Mouse (Mus musculus): ENCODE results near the gene Fasl. TPM values are rescaled to one million over a fixed set of nuclear protein-coding genes. Genes with fewer than 3 reads are reported as not detected.

Gene Fasl
- polyA plus RNA-seq, 1 experiment from 2014 or later = 0.30 TPM

DNA sequence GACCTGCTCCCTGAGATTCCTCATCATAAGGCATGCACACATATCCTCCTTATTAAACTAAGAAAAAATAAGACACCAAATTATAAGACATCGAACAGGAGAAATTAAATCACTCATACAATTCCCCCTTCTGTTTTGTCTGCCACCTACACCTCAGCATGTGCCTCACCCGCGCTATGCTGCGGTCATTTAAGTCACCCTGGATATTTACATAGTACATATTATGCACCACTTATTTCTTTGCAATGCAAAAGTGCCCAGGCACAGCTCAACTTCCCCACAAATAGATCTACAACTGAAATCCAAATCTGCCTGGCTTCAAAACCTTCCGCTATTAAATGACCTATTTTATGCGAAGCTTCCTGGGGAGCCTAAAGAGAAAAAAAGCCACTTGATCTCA lies 39.6 kb downstream of the Fasl start:
- 82% methylated on average over 6 of the region's 6 CpGs for WGBS
- no peak overlapping the region for H3K4me3 ChIP-seq (ENCODE audit: low read depth, low read length)
- H3K9ac ChIP-seq (ENCODE audit: low read depth, low read length) = no peak overlapping the region
- H3K4me2 ChIP-seq (ENCODE audit: low read length) = no peak overlapping the region
- H3K27ac ChIP-seq (ENCODE audit: low read length) = no peak overlapping the region
- no peaks in the 10 kb centered on the region for H3K9me3 ChIP-seq (replicated peaks; ENCODE audit: control insufficient read depth, low read length, poor library complexity, severe bottlenecking)
- H3K27me3 ChIP-seq (ENCODE audit: control insufficient read depth, insufficient read depth, low read depth, low read length) = no peaks in the 10 kb centered on the region
- ATAC-seq = no peak
- H3K36me3 ChIP-seq (ENCODE audit: control insufficient read depth, insufficient read depth, low read length) = no peaks in the 10 kb centered on the region
- H3K4me1 ChIP-seq (ENCODE audit: control insufficient read depth, insufficient read depth, low read length) = no peaks in the 10 kb centered on the region

DNA sequence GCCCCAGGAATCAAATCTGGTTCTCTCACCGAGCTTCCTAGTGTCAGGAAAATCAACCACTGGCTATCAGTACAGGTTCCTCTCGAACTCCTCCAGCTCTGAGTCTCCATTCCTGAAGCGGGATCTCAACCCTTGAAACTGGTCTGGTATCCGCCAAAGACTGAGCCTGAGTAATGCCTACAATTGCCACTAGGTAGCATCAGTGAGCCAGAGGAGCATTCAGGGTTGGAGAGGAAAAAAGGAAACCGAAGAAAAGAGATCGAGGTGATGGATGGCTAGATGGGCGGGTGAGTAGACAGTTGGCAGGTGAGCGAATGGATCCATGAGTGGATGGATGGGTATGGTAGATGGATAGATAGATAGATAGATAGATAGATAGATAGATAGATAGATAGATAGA lies 40.2 kb downstream of the Fasl start:
- WGBS = 56% methylated on average over 8 of the region's 8 CpGs
- H3K27me3 ChIP-seq (ENCODE audit: control insufficient read depth, insufficient read depth, low read depth, low read length) = no peaks in the 10 kb centered on the region
- H3K4me3 ChIP-seq (ENCODE audit: low read depth, low read length) = no peak overlapping the region
- no peaks in the 10 kb centered on the region for H3K36me3 ChIP-seq (ENCODE audit: control insufficient read depth, insufficient read depth, low read length)
- no peak overlapping the region for H3K27ac ChIP-seq (ENCODE audit: low read length)
- H3K4me1 ChIP-seq (ENCODE audit: control insufficient read depth, insufficient read depth, low read length) = no peaks in the 10 kb centered on the region
- ATAC-seq = no peak
- no peak overlapping the region for H3K4me2 ChIP-seq (ENCODE audit: low read length)
- H3K9ac ChIP-seq (ENCODE audit: low read depth, low read length) = no peak overlapping the region
- no peaks in the 10 kb centered on the region for H3K9me3 ChIP-seq (replicated peaks; ENCODE audit: control insufficient read depth, low read length, poor library complexity, severe bottlenecking)

DNA sequence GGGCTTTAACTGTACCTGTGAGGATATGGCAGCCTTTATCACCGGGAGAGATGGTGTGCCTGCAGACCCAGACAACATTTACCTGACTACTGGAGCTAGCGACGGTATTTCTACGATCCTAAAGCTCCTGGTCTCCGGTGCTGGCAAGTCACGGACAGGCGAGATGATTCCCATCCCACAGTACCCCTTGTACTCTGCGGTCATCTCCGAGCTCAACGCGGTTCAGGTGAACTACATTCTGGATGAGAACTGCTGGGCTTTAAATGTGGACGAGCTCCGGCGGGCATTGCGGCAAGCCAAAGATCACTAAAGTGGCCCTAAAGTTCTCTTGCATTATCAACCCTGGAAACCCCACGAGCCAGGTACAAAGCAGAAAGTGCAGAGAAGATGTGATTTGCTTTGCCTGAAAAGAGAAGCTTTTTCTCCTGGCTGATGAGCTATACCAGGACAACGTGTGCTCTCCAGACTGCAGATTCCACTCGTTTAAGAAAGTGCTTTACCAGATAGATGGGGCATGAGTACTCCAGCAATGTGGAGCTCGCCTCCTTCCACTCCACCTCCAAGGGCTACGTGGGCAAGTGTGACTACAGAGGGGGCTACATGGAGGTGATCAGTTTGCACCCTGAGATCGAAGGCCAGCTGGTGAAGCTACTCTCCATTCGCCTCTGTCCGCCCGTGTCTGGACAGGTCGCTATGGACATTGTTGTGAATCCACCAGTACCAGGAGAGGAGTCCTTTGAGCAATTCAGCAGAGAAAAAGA lies 41.6 kb downstream of the Fasl start:
- Histone ChIP-seq H3K4me3 (ENCODE audit: low read depth, low read length) (no peak overlapping the region), H3K27me3 (ENCODE audit: control insufficient read depth, insufficient read depth, low read depth, low read length) (no peaks in the 10 kb centered on the region), H3K27ac (ENCODE audit: low read length) (no peak overlapping the region), H3K4me1 (ENCODE audit: control insufficient read depth, insufficient read depth, low read length) (no peaks in the 10 kb centered on the region), H3K4me2 (ENCODE audit: low read length) (no peak overlapping the region), H3K9ac (ENCODE audit: low read depth, low read length) (no peak overlapping the region), H3K36me3 (ENCODE audit: control insufficient read depth, insufficient read depth, low read length) (no peaks in the 10 kb centered on the region), H3K9me3 (replicated peaks; ENCODE audit: control insufficient read depth, low read length, poor library complexity, severe bottlenecking) (no peaks in the 10 kb centered on the region)
- WGBS = 87% methylated on average over 25 of the region's 25 CpGs
- ATAC-seq = no peak

DNA sequence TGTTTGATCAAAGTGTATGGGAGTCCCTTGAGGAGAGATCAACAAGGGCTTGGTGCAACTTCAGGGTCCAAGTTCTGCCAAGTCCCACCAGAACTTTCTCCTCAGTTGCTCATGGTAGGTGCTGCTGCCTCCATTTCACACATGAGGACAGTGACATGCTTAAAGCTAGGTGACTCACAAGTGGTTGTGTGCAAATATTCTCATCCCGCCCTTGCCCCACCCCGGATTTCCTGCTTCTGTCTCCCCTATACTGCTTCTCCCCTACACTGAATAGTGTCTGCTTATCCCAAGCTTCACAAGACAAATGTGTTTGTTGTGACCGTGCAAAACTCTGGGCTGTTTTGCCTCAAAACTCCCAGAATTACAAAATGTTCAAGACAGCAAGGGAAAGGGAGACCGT lies 43.4 kb downstream of the Fasl start:
- H3K4me1 ChIP-seq (ENCODE audit: control insufficient read depth, insufficient read depth, low read length) = no peaks in the 10 kb centered on the region
- no peak overlapping the region for H3K27ac ChIP-seq (ENCODE audit: low read length)
- no peaks in the 10 kb centered on the region for H3K36me3 ChIP-seq (ENCODE audit: control insufficient read depth, insufficient read depth, low read length)
- H3K9me3 ChIP-seq (replicated peaks; ENCODE audit: control insufficient read depth, low read length, poor library complexity, severe bottlenecking) = no peaks in the 10 kb centered on the region
- no peak overlapping the region for H3K4me2 ChIP-seq (ENCODE audit: low read length)
- no peaks in the 10 kb centered on the region for H3K27me3 ChIP-seq (ENCODE audit: control insufficient read depth, insufficient read depth, low read depth, low read length)
- no peak for ATAC-seq
- H3K9ac ChIP-seq (ENCODE audit: low read depth, low read length) = no peak overlapping the region
- H3K4me3 ChIP-seq (ENCODE audit: low read depth, low read length) = no peak overlapping the region
- WGBS = 90% methylated on average over 4 of the region's 4 CpGs

DNA sequence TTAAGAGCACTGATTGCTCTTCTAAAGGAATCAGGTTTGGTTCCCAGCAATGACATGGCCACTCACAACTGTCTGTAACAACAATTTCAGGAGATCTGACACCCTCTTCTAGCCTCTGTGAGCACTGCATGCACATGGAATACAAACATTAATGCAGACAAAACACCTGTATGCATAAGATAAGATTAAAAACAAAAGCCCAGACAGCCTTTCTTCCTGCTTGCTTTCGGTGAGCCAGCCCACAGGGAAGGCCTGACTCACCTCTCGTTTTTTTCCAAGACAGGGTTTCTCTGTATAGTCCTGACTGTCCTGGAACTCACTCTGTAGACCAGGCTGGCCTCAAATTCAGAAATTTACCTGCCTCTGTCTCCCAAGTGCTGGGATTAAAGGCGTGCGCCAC lies 44.1 kb downstream of the Fasl start:
- H3K4me2 ChIP-seq (ENCODE audit: low read length) = no peak overlapping the region
- no peaks in the 10 kb centered on the region for H3K36me3 ChIP-seq (ENCODE audit: control insufficient read depth, insufficient read depth, low read length)
- H3K9ac ChIP-seq (ENCODE audit: low read depth, low read length) = no peak overlapping the region
- H3K9me3 ChIP-seq (replicated peaks; ENCODE audit: control insufficient read depth, low read length, poor library complexity, severe bottlenecking) = no peaks in the 10 kb centered on the region
- H3K27ac ChIP-seq (ENCODE audit: low read length) = no peak overlapping the region
- WGBS = 83% methylated on average over 4 of the region's 4 CpGs
- no peak for ATAC-seq
- no peaks in the 10 kb centered on the region for H3K27me3 ChIP-seq (ENCODE audit: control insufficient read depth, insufficient read depth, low read depth, low read length)
- H3K4me1 ChIP-seq (ENCODE audit: control insufficient read depth, insufficient read depth, low read length) = no peaks in the 10 kb centered on the region
- H3K4me3 ChIP-seq (ENCODE audit: low read depth, low read length) = no peak overlapping the region

DNA sequence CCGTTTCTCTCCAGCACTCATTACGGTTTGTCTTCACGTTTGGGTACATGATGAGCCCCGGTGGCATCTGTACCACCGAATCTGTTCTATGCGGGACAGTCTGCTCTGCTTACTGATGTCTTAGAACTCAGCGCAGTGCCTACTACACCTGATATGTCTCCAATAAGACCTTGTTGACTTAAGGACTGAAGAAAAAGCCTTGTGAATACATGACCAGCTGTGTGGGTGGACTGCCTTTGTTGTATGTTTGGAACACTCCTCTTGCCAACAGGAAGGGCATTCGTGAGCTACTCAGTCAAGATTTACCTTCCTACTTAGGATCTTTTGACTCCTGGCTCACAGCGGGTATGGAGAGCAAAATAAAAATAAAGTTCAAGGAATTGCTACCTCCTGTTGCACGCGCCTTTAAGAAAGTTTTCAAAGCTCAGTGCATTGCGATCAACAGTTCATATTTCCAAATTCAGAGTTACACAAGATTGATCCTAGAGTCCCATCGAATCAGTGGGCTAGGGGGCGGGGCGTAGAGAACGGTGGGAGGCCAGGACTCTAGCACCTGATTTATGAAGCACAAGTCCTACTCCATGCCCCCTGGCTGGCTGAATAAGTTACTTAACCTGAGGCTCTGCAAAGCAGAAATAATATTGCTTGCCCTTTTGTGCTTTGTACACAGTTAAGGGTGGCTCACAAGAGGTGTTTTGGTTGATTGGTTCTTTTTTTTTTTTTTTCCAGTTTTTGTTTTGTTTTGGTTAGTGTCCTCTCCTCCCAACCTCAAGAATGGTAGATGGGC lies 45.6 kb downstream of the Fasl start:
- Histone ChIP-seq H3K4me2 (ENCODE audit: low read length) (no peak overlapping the region), H3K9ac (ENCODE audit: low read depth, low read length) (no peak overlapping the region), H3K27ac (ENCODE audit: low read length) (no peak overlapping the region), H3K9me3 (replicated peaks; ENCODE audit: control insufficient read depth, low read length, poor library complexity, severe bottlenecking) (no peaks in the 10 kb centered on the region), H3K4me3 (ENCODE audit: low read depth, low read length) (no peak overlapping the region), H3K27me3 (ENCODE audit: control insufficient read depth, insufficient read depth, low read depth, low read length) (no peaks in the 10 kb centered on the region), H3K4me1 (ENCODE audit: control insufficient read depth, insufficient read depth, low read length) (no peaks in the 10 kb centered on the region), H3K36me3 (ENCODE audit: control insufficient read depth, insufficient read depth, low read length) (no peaks in the 10 kb centered on the region)
- 90% methylated on average over 16 of the region's 16 CpGs for WGBS
- ATAC-seq = no peak

DNA sequence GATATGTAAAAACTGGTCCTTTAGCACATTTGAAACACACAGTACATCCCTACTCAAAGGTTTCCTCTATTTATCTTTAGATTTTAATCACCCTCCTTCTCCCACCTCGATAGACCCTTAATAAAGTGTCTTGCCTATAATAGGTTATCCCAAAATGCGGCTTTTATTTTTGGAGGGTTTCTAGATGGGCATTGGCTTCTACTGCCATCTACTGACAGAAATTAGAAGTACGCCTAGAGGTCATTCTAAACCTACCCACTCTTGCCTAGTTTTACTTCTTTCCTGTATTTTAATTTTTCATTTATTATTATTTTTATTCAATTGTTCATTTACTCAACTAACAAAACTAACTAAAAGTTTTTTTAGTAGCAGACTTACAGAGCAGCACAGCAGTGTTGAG lies 51.4 kb downstream of the Fasl start:
- H3K27ac ChIP-seq (ENCODE audit: low read length) = no peak overlapping the region
- H3K36me3 ChIP-seq (ENCODE audit: control insufficient read depth, insufficient read depth, low read length) = no peaks in the 10 kb centered on the region
- H3K4me3 ChIP-seq (ENCODE audit: low read depth, low read length) = no peak overlapping the region
- H3K4me1 ChIP-seq (ENCODE audit: control insufficient read depth, insufficient read depth, low read length) = no peaks in the 10 kb centered on the region
- H3K27me3 ChIP-seq (ENCODE audit: control insufficient read depth, insufficient read depth, low read depth, low read length) = no peaks in the 10 kb centered on the region
- H3K4me2 ChIP-seq (ENCODE audit: low read length) = no peak overlapping the region
- peak; percentile 56; the same call in 1 of the 2 replicates for ATAC-seq
- no peak overlapping the region for H3K9ac ChIP-seq (ENCODE audit: low read depth, low read length)
- H3K9me3 ChIP-seq (replicated peaks; ENCODE audit: control insufficient read depth, low read length, poor library complexity, severe bottlenecking) = no peaks in the 10 kb centered on the region
- WGBS = 0% methylated on average over 3 of the region's 3 CpGs

DNA sequence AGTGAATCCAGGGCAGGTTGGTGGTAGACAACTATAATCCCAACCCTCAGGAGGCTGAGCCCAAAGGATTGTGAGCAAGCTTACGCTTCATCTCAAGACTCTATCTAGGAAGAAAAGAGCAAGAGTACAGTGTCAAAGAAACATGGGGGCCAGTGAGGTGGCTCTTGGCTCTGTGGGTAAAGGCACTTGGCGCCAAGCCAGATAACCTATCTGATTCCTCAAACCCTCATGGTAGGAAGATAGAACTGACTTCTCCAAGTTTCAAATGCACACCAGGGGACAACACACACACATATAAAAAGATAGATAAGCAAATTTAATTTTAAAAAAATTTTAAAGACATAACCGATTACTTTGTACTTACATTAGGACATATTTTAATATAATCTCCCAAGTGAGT lies 52.0 kb downstream of the Fasl start:
- no peak for ATAC-seq
- no peaks in the 10 kb centered on the region for H3K27me3 ChIP-seq (ENCODE audit: control insufficient read depth, insufficient read depth, low read depth, low read length)

DNA sequence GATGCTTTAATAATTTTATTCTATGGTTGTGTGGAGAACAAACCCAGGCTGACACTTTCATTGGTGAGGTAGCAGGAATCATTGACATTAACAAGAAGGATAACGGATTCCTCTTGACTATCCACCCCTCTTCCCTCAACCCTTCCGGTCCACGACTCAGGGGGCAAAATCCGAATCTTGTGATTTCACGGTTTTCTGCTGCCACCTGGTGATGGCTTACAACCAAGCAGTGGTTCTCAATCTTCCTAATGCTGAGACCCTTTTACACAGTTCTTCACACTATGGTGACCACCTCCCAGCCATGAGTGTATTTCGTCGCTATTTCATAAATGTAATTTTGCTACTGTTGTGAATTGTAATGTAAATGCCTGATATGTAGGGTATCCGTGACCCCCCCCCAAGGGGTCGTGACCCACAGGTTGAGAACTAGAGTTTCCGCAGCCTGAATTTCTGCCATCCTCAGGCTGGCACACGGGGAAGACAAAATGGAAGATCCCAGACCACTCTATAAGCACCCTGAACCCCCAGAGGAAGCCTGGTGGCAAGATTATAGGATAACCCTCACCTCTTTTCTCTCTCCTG lies 52.7 kb downstream of the Fasl start:
- no peaks in the 10 kb centered on the region for H3K36me3 ChIP-seq (ENCODE audit: control insufficient read depth, insufficient read depth, low read length)
- no peak overlapping the region for H3K9ac ChIP-seq (ENCODE audit: low read depth, low read length)
- 62% methylated on average over 11 of the region's 11 CpGs for WGBS
- no peak overlapping the region for H3K4me3 ChIP-seq (ENCODE audit: low read depth, low read length)
- no peak overlapping the region for H3K4me2 ChIP-seq (ENCODE audit: low read length)
- no peaks in the 10 kb centered on the region for H3K9me3 ChIP-seq (replicated peaks; ENCODE audit: control insufficient read depth, low read length, poor library complexity, severe bottlenecking)
- no peaks in the 10 kb centered on the region for H3K27me3 ChIP-seq (ENCODE audit: control insufficient read depth, insufficient read depth, low read depth, low read length)
- H3K4me1 ChIP-seq (ENCODE audit: control insufficient read depth, insufficient read depth, low read length) = no peaks in the 10 kb centered on the region
- no peak for ATAC-seq
- no peak overlapping the region for H3K27ac ChIP-seq (ENCODE audit: low read length)

More for the DNA sequence above, 52.0 kb downstream of the Fasl start:
- Histone ChIP-seq H3K9ac (ENCODE audit: low read depth, low read length) (no peak overlapping the region), H3K4me1 (ENCODE audit: control insufficient read depth, insufficient read depth, low read length) (no peaks in the 10 kb centered on the region), H3K4me2 (ENCODE audit: low read length) (no peak overlapping the region), H3K36me3 (ENCODE audit: control insufficient read depth, insufficient read depth, low read length) (no peaks in the 10 kb centered on the region), H3K4me3 (ENCODE audit: low read depth, low read length) (no peak overlapping the region), H3K9me3 (replicated peaks; ENCODE audit: control insufficient read depth, low read length, poor library complexity, severe bottlenecking) (no peaks in the 10 kb centered on the region), H3K27ac (ENCODE audit: low read length) (no peak overlapping the region)
- WGBS = 93% methylated on average over 3 of the region's 3 CpGs
